Mouse (Mus musculus) ES-E14 (cell line): ENCODE results near the gene March2. TPM values are rescaled to one million over a fixed set of nuclear protein-coding genes. Genes with fewer than 3 reads are reported as not detected.

ENCODE experiments used
- DNase-seq: peaks from one replicate; pipeline ENCODE4 v3.0.0-alpha.2; 2013; ENCODE audit warnings: low read depth, low spot score
- H3K27ac ChIP-seq: 2 replicates; pipeline ENCODE4 v1.5.1; 2012; ENCODE audit warnings: low read depth, mild to moderate bottlenecking, low read length, moderate library complexity, mixed read lengths; ENCODE audit not compliant: poor library complexity, insufficient read depth, severe bottlenecking
- H3K36me3 ChIP-seq: 2 replicates; pipeline ENCODE4 v1.6.1; 2012; ENCODE audit warnings: mild to moderate bottlenecking, low read length, moderate library complexity, mixed read lengths; ENCODE audit not compliant: control insufficient read depth, poor library complexity, insufficient read depth, severe bottlenecking
- H3K4me1 ChIP-seq, 2 experiments: fragments of 150-350 bp in 1 of 2; sonication (generic) in 1 of 2; 2 replicates each; pipeline ENCODE4 v1.6.1; 2012; ENCODE audit warnings: low read length in 2 of 2, mild to moderate bottlenecking in 1 of 2, mixed read lengths in 1 of 2; ENCODE audit not compliant: control insufficient read depth in 2 of 2, insufficient read depth in 2 of 2, poor library complexity in 1 of 2
- H3K4me3 ChIP-seq, 2 experiments: fragments of 150-350 bp in 1 of 2; sonication (generic) in 1 of 2; 2 replicates each; pipeline ENCODE4 v1.5.1; 2012; ENCODE audit warnings: low read length in 2 of 2, low read depth in 1 of 2, mild to moderate bottlenecking in 1 of 2, mixed read lengths in 1 of 2; ENCODE audit not compliant: insufficient read depth in 1 of 2, poor library complexity in 1 of 2, severe bottlenecking in 1 of 2
- H3K9ac ChIP-seq: 2 replicates; pipeline ENCODE4 v1.6.1; 2012; ENCODE audit warnings: low read depth, mild to moderate bottlenecking, low read length, mixed read lengths; ENCODE audit not compliant: poor library complexity, insufficient read depth, severe bottlenecking
- H3K9me3 ChIP-seq: fragments of 150-350 bp; sonication (generic); 2 replicates; pipeline ENCODE4 v1.6.1; 2012; ENCODE audit warnings: low read depth, mild to moderate bottlenecking, low read length; ENCODE audit not compliant: control insufficient read depth, insufficient read depth
- CHD2 ChIP-seq: IDR thresholded peaks from 2 replicates; pipeline ENCODE4 v1.6.1; 2014; ENCODE audit warnings: mild to moderate bottlenecking, low read depth, low read length, inconsistent platforms
- HCFC1 ChIP-seq: IDR thresholded peaks from 2 replicates; pipeline ENCODE4 v1.6.1; 2012; ENCODE audit warnings: low read length, inconsistent platforms, borderline replicate concordance; ENCODE audit not compliant: insufficient read depth
- MAFK ChIP-seq: IDR thresholded peaks from 2 replicates; pipeline ENCODE4 v1.6.1; 2014; ENCODE audit warnings: mild to moderate bottlenecking, low read depth, low read length, inconsistent platforms; ENCODE audit not compliant: insufficient read depth
- ZC3H11A ChIP-seq: IDR thresholded peaks from 2 replicates; pipeline ENCODE4 v1.6.1; 2012; ENCODE audit warnings: low read depth, mild to moderate bottlenecking, inconsistent platforms, low read length, borderline replicate concordance
- ZNF384 ChIP-seq: IDR thresholded peaks from 2 replicates; pipeline ENCODE4 v1.6.1; 2012; ENCODE audit warnings: low read depth, low read length, inconsistent platforms
- in situ Hi-C, 2 experiments: fragments of 600-800 bp; cut with MboI; formaldehyde crosslinking; loops; one replicate each; pipeline ENCODE4 v1.15.1; 2025; ENCODE audit warnings: low sequenced_read_pairs in 2 of 2, inconsistent platforms in 1 of 2; ENCODE audit not compliant: unreplicated experiment in 2 of 2
- total RNA-seq: library from RNA; depleted of rRNA; stranded (reverse); fragments of 300-350 nt; gene quantifications from 2 replicates; pipeline ENCODE4 v1.2.3, GENCODE M21; 2012

The March2 gene
- total RNA-seq, 1 experiment, result 14.3 TPM

- in situ Hi-C loops, result no loop called here
- TF ChIP-seq HCFC1 (no peak), CHD2 (no peak), ZC3H11A (no peak), MAFK (no peak), ZNF384 (no peak)
- no peak overlapping the region for H3K9ac ChIP-seq
- no peak for DNase-seq
- H3K27ac ChIP-seq, result no peak overlapping the region
- H3K9me3 ChIP-seq, result no peaks in the 10 kb centered on the region
- H3K36me3 ChIP-seq, result no peaks in the 10 kb centered on the region
- H3K4me1 ChIP-seq, result no peaks in the 10 kb centered on the region
- no peak overlapping the region for H3K4me3 ChIP-seq
Measured at GRCm38 (mm10) chr17:33719736-33720378, 1.4 kb upstream of the March2 start.

- in situ Hi-C loops, result no loop called here
- H3K36me3 ChIP-seq, result no peaks in the 10 kb centered on the region
- no peak for TF ChIP-seq CHD2
- TF ChIP-seq ZC3H11A, result no peak
- no peak for TF ChIP-seq HCFC1
- H3K9ac ChIP-seq, result no peak overlapping the region
- H3K9me3 ChIP-seq, result no peaks in the 10 kb centered on the region
- no peaks in the 10 kb centered on the region for H3K4me1 ChIP-seq
- H3K27ac ChIP-seq, result no peak overlapping the region
- H3K4me3 ChIP-seq, result peak overlapping the region in 1 of 2 experiments; percentile 46; a peak in 2 of 4 replicates
- DNase-seq, result no peak
Measured at GRCm38 (mm10) chr17:33718944-33719725, 665 bp upstream of the March2 start.

- no peaks in the 10 kb centered on the region for H3K4me1 ChIP-seq
- peak overlapping the region; percentile 73 for H3K9ac ChIP-seq
- no peaks in the 10 kb centered on the region for H3K9me3 ChIP-seq
- peak overlapping the region; percentile 75 to 83 for H3K4me3 ChIP-seq
- H3K27ac ChIP-seq, result no peak overlapping the region
- in situ Hi-C loops, result no loop called here
- DNase-seq, result no peak
- no peak for TF ChIP-seq CHD2
- no peak for TF ChIP-seq MAFK
- TF ChIP-seq ZC3H11A, result no peak
- no peak for TF ChIP-seq ZNF384
- no peak for TF ChIP-seq HCFC1
- H3K36me3 ChIP-seq, result no peaks in the 10 kb centered on the region
Measured at GRCm38 (mm10) chr17:33717982-33718381, 488 bp downstream of the March2 start.

- no peak overlapping the region for H3K27ac ChIP-seq
- no peaks in the 10 kb centered on the region for H3K4me1 ChIP-seq
- H3K36me3 ChIP-seq, result no peaks in the 10 kb centered on the region
- TF ChIP-seq ZNF384 (no peak), CHD2 (no peak), HCFC1 (no peak), ZC3H11A (no peak), MAFK (no peak)
- no peak overlapping the region for H3K9ac ChIP-seq
- no peaks in the 10 kb centered on the region for H3K9me3 ChIP-seq
- in situ Hi-C loops, result no loop called here
- DNase-seq, result no peak
- H3K4me3 ChIP-seq, result no peak overlapping the region
Measured at GRCm38 (mm10) chr17:33717246-33717645, 1.2 kb downstream of the March2 start.

GRCm38 (mm10) chr17:33714779-33715178 lies 3.7 kb downstream of the March2 start:
- Histone ChIP-seq H3K9me3 (no peaks in the 10 kb centered on the region), H3K27ac (no peak overlapping the region), H3K4me3 (no peak overlapping the region), H3K9ac (no peak overlapping the region), H3K4me1 (no peaks in the 10 kb centered on the region), H3K36me3 (no peaks in the 10 kb centered on the region)
- DNase-seq, result no peak
- TF ChIP-seq HCFC1, result no peak
- in situ Hi-C loops, result no loop called here
